Mouse (Mus musculus) heart, adult 9 months (tissue): ENCODE measurements at regions not wholly inside any gene's neighbourhood (a gene's known extent, or its start where the extent isn't known, plus 50 kb on each side); places are given as distances from the start of the nearest gene placed in this dataset.

Experiments
- DNase-seq, 2 experiments: peaks; one replicate each; pipeline ENCODE4 v3.0.0; 2022; ENCODE audit warnings: low spot score in 2 of 2

- DNase-seq = peak; percentile 51 to 59
These were observed 184.5 kb upstream of the Cpeb2 start for GRCm38 (mm10) chr5:43048196-43049050.

DNA sequence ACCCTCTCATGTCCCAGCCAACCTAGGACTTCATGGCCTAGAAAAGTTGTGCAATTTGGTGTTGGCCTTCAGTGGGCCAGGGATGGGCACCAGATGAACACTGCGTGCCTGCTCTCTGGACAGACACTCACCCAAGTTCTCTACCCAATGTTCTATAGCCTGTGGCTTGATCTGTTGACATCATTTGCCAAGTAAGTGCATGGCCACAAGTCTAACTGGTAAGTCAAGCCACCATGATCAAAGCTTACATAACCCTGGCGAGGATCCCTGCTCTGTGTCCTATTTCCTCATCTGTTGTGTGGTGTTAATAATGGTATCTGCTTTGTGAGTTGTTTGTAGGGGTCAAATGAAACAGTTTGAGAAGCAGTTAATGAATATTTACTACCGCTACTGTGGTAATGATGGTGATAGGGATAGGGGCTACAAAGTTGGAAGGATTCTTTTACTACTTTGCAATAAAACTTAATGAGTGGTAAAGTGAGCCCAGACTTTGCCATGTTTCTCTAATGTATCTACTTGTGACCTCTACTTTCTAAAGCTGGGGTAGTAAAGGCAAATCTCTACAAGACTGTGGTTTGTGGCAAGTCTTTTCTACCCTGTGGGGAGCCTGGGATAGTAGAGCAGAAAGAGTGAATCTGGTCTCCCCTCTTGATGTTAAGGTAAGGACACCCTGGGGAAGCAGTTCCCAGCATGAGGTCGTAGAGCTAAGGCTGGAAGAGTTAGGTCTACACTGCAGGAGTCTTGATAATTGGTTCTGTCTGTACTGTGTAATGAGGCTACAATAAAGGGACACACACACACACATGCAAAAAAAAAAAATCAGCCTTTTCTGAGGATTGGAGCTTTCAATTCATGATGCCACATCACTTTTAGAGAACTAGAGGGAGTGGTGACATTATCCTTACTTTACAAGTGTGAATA lies 183.3 kb upstream of the Cpeb2 start:
- DNase-seq = no peak

DNA sequence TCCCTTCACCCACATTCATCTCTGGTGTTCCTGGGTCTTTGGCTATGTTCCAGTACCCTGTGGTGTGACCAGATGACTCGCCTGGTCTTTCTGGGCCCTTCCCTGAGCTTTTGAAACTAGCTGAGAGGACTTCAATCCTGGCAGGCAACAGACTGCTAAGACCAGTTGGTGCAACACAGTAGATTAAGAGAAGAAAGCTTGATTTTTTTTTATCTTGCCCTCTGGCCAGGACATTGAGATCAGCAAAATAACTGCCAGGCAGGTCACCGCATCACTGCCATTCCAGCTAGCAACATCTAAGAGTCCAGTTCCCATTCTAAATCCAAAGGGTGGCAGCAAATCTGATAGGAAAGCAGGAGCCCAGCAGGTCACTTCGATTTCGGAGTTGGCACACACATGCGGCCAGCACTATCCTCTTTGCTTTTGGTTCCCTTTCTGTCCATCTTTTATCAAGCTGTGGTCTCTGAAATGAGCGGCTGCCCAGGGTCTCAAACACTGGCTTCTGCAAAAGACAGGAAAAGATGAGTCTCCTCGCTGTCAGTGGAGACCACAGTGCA lies 181.9 kb upstream of the Cpeb2 start:
- no peak for DNase-seq

DNA sequence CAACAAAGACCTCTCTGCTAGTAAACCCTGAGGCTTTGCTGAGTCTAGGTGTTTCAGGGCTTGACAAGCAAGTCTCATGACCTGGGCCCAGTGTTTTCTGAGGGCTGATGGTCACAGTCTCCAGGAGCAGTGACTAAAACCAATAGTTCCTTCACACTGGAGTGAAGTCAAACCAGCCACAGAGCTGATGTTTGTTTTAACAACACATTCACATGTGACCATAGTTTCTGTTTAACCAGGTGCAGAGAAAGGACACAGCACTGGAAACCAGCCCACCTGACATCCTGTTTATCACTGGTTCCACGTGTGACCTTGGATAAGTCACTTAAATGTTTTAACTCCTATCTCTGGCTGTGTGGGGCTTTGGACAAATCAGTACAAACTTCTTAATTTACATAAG lies 180.3 kb upstream of the Cpeb2 start:
- DNase-seq = no peak

- no peak for DNase-seq
These were observed 178.4 kb upstream of the Cpeb2 start for GRCm38 (mm10) chr5:43054586-43054985.

- no peak for DNase-seq
These were observed 177.8 kb upstream of the Cpeb2 start for GRCm38 (mm10) chr5:43055111-43055710.

DNA sequence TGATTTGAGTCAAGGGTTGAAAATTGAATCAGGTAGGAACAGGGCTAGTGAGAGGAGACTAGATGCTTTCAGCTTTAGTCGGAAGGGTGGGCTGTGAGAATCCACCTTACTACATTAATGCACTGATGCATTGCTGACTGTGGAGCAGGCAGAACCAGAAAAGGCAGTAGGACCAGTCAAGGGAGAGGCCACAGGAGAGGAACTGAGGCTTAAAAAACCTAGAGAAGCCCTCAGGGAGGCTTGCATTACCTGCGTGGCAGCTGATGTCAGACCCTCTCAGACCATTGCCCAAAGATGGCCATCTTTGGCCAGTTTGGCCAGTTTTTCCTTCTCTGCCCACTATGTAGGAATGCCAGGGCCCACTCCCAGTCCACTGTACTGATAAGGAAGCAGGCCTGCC lies 176.5 kb upstream of the Cpeb2 start:
- DNase-seq = no peak

DNA sequence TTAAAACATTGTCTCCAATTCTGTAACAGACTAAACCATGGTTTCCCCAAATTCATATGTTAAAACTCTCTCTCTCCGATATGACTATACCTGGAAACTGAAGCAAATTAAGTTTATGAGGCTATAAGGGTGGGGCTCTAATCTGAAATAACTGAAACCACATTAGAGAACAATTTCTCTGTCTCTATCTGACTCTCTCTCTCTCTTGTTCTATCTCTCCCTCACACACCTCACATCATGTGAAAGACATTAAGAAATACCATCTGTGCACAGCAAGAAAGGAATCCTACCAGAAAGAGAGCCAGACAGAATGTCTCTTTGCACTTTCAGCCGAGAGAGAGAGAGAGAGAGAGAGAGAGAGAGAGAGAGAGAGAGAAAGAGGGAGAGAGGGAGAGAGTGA lies 171.7 kb upstream of the Cpeb2 start:
- no peak for DNase-seq

DNA sequence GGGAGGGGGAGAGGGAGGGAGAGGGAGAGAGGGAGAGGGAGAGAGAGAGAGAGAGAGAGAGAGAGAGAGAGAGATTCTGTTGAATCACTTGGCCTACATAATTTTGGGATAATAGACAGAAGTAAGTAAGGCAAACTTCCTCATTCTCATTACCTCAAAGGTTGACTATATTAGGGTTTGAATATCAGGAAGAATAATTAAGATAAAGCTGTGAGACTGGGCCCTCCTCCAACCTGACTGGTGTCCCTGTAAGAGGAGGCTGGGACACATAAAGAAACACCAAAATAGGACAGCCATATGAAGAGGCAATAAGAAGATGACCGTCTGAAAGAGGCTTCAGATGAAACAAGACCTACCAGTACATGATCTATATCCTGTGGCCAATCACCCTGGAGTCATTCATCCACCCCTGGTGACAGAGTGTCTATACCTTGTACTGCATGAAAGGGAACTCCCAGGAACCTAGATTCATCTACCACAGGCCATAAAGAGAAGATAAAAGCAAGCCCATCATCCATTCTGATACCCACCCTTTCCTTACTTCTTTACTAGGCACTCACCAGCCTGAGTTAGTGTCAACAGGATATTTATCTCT lies 171.1 kb upstream of the Cpeb2 start:
- no peak for DNase-seq

- no peak for DNase-seq
These were observed 170.5 kb upstream of the Cpeb2 start for GRCm38 (mm10) chr5:43062499-43062898.

- DNase-seq = no peak
These were observed 169.6 kb upstream of the Cpeb2 start for GRCm38 (mm10) chr5:43063386-43063785.

- no peak for DNase-seq
These were observed 161.4 kb upstream of the Cpeb2 start for GRCm38 (mm10) chr5:43071541-43071940.

- no peak for DNase-seq
These were observed 160.6 kb upstream of the Cpeb2 start for GRCm38 (mm10) chr5:43072340-43072739.

DNA sequence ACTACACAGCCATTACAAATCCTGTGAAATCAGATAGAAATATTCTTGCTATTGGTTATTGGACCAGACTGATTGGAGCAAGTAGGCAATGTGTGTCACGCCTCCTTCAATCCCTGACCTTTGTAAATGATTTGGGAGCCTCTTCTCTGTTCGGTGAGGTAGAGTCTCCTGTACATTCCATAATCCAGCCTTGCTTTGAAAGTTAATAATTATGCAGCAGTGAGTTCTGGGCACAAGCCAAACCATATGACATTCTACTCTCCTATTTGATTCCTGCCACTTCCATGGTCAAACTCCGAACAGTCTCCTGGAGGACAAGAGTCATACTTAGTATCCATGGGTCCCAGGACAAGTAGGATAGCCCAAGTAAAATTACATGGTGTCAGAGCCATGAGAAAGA lies 158.4 kb upstream of the Cpeb2 start:
- no peak for DNase-seq

DNA sequence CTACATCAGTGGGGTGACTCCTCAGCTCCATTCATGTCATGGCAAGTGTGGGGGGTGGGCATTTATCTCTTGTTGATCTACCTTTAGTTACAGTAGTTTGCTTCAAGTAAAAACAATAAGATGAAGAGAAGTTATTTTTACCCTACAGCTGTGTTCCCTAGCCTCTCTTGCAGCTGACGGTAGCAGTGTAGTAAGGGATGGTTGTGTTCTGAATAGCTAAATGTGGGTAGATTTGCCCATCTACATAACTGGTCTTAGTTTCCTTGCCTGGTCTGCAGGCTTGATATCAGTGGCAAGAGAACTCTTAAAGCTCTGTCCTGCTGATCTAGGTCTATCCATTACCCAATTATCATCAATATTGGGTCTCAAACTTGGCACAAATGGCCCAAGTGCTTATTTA lies 152.7 kb upstream of the Cpeb2 start:
- DNase-seq = no peak

DNA sequence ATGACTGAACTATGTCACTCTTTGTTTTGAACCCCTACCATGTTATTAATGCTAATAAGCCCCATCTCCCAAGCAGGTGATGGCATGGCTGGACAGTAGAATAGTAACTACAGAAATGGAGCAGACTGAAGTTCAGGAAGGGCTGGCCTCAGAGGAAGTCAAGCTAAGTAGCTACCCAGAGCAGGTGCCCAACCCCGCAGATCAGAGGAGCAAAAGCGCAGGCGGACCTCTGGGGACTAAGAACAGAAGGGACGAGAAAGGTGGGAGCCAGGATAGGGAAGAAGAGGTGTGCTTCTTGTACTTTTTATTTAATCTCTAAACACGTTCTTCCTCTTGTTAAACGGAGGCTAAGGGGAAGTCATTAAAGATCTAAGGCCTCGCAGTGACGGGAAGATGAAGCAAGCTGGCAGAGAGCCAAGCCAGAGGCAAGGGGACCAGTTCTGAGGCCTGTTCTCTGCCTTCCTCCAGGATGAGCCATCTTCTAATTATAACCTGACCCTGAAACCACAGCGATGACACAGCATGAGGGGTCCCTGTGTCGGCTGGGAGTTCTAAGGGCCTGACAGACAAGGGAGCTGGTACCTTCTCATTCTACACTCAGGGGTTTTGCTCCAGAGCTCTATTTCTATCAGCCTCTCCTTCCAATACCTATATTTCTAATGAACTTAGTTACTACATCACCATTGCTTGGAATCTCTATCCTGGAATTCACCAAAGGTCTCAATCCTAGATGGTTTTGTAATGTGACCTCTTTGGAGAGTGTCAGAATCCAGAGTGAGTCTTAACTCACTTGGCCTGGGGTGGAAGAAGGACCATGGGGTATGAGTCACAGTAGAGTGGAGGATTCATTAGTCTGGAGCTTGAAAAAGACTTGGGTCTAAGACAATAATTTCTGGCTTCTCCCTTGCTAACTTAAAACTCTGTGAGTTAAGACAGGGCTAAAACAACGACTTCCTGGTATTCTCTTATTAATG lies 151.1 kb upstream of the Cpeb2 start:
- DNase-seq = no peak

GRCm38 (mm10) chr5:43087077-43087476 lies 145.9 kb upstream of the Cpeb2 start:
- DNase-seq = no peak

GRCm38 (mm10) chr5:43087907-43088387 lies 145.0 kb upstream of the Cpeb2 start:
- DNase-seq = peak in 1 of 2 experiments; percentile 10

DNA sequence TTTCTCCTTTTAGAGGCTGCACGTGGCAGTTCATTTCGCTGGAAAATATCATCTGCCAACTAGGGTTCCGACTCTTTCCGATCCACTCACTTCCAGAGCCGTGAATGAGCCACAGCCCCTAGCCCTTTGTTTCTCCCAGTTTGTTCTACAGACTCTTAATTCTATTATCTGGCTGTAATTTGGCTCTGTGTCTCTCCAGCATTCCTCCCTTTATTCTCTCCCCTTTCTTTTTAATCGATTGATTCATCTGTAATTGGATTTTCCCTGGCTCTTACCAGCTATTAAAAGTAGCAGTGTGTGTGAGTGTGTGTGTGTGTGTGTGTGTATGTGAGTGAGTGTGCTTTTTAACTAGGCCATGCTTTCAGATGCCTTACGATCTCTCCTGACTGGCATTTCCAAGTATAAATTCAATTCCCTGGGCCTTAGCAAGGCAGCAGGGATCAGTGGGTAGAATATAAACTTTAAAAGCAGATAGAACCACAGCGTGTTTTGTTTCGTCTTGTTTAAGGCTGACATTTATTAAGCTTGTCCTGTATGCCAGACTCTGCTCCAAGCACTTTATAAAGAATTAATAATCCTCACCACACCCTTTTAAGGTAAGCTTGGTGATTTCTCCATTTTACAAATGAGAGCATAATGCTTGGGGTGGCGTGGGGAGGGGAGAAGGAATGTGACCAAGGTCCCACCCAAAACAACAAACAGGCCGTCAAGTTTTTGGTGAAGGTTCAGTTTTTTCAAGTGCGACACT lies 144.1 kb upstream of the Cpeb2 start:
- no peak for DNase-seq

- no peak for DNase-seq
These were observed 143.5 kb upstream of the Cpeb2 start for GRCm38 (mm10) chr5:43089475-43089874.
